Mouse (Mus musculus) neural tube, embryonic 15.5 days (tissue): ENCODE measurements at regions not wholly inside any gene's neighbourhood (a gene's known extent, or its start where the extent isn't known, plus 50 kb on each side); places are given as distances from the start of the nearest gene placed in this dataset.

Experiments used
- ATAC-seq: fragments of 200-750 bp; cut with Nextera tagmentation; 2 replicates; pipeline ENCODE4 v1.8.0; 2017; ENCODE audit warnings: mild to moderate bottlenecking, moderate TSS enrichment, moderate library complexity; ENCODE audit not compliant: low FRiP score
- H3K27ac ChIP-seq: fragments of 300-500 bp; sonication (generic); replicated peaks from 2 replicates; pipeline ENCODE4 v1.5.1; 2015; ENCODE audit warnings: mild to moderate bottlenecking, inconsistent platforms
- H3K27me3 ChIP-seq: fragments of 300-500 bp; sonication (generic); replicated peaks from 2 replicates; pipeline ENCODE4 v1.6.1; 2015; ENCODE audit warnings: inconsistent platforms
- H3K36me3 ChIP-seq: fragments of 300-500 bp; sonication (generic); 2 replicates; pipeline ENCODE4 v1.6.1; 2015; ENCODE audit warnings: inconsistent platforms
- H3K4me1 ChIP-seq: fragments of 300-500 bp; sonication (generic); 2 replicates; pipeline ENCODE4 v1.6.1; 2015; ENCODE audit warnings: inconsistent platforms
- H3K4me2 ChIP-seq: fragments of 300-500 bp; sonication (generic); 2 replicates; pipeline ENCODE4 v1.6.1; 2015; ENCODE audit warnings: inconsistent platforms, mild to moderate bottlenecking, moderate library complexity
- H3K4me3 ChIP-seq: fragments of 300-500 bp; sonication (generic); replicated peaks from 2 replicates; pipeline ENCODE4 v1.5.1; 2015; ENCODE audit warnings: mild to moderate bottlenecking, inconsistent platforms
- H3K9ac ChIP-seq: fragments of 300-500 bp; sonication (generic); replicated peaks from 2 replicates; pipeline ENCODE4 v1.6.1; 2015; ENCODE audit warnings: mild to moderate bottlenecking, inconsistent platforms
- H3K9me3 ChIP-seq: fragments of 300-500 bp; sonication (generic); replicated peaks from 2 replicates; pipeline ENCODE4 v1.6.1; 2016; ENCODE audit warnings: inconsistent platforms
- WGBS: fragments of 180-500 bp; shearing (Covaris S2); methylation state at CpG from one replicate; pipeline ENCODE4 v1.1.7; 2015; ENCODE audit warnings: mixed read lengths; 5-methylcytosine and 5-hydroxymethylcytosine counted together

DNA sequence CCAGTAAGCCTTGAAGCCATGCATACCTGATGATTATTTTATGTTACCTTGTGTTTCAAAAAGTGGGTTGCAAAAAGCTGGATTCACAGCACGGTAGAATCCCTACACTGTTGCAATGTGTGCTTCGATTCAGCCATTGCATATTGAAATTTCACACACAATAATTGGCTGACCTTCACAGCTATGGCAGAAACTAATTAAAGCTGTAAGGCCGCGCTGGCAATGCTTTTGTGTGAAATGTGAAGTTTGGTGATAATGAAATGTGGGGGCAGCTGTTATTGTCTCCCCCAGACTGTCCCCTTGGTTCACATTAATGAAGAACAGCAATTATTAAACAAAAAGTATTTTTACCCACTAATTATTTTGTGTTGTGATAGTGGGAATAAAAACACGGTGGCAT, 173.8 kb upstream of the Etaa1 start:
- Histone ChIP-seq H3K4me1 (no peaks in the 10 kb centered on the region), H3K4me3 (no peak overlapping the region), H3K36me3 (no peaks in the 10 kb centered on the region), H3K9me3 (no peaks in the 10 kb centered on the region), H3K27ac (no peak overlapping the region), H3K4me2 (no peak overlapping the region), H3K9ac (no peak overlapping the region), H3K27me3 (no peaks in the 10 kb centered on the region)
- 59% methylated on average over 5 of the region's 5 CpGs for WGBS
- ATAC-seq: no peak

DNA sequence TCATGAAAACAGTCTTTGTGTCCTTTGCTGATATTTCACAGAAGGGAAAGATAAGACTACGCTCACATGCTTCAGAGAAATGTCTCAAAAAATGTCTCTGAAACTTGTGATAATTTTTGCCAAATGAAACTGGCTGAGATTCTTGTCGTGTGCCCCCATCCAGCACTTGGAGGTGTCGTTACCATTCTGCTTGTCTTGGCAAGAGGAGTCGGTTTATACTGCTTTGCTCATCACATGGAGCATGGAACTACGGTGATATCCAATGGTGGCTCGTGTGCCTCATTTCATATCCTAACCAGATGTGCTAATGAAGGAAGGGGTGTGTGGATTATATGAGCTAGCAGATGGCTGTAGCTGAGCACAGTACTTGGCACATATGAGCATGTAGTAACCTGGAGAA, 169.4 kb upstream of the Etaa1 start:
- Histone ChIP-seq H3K27me3 (no peaks in the 10 kb centered on the region), H3K4me2 (no peak overlapping the region), H3K9me3 (no peaks in the 10 kb centered on the region), H3K27ac (no peak overlapping the region), H3K4me3 (no peak overlapping the region), H3K36me3 (no peaks in the 10 kb centered on the region), H3K9ac (no peak overlapping the region), H3K4me1 (no peaks in the 10 kb centered on the region)
- ATAC-seq: no peak
- WGBS: 76% methylated on average over 6 of the region's 6 CpGs

DNA sequence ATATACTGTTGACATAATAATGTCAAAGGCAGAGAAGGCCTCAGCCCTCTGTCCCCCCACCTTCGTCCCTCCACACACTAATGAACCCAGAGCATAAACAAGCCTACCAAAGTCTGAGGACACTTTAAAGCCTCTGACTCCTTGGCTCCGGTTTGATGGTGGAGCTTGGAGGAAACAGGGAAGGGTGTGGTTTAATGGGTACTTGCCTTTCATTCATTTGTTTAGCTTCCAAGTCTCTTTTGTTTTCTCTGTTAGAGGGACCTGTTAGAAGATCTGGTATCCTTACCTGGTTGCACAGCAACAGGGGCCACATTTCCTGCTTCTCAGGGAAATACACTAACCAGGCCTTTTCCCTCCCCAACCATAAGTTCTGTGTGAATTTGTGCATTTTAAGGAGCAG, 168.9 kb upstream of the Etaa1 start:
- no peak for ATAC-seq
- WGBS: 53% methylated on average over 2 of the region's 2 CpGs
- H3K4me1 ChIP-seq: no peaks in the 10 kb centered on the region
- H3K27ac ChIP-seq: no peak overlapping the region
- no peaks in the 10 kb centered on the region for H3K27me3 ChIP-seq
- H3K4me2 ChIP-seq: no peak overlapping the region
- H3K36me3 ChIP-seq: no peaks in the 10 kb centered on the region
- H3K9me3 ChIP-seq: no peaks in the 10 kb centered on the region
- no peak overlapping the region for H3K4me3 ChIP-seq
- no peak overlapping the region for H3K9ac ChIP-seq

DNA sequence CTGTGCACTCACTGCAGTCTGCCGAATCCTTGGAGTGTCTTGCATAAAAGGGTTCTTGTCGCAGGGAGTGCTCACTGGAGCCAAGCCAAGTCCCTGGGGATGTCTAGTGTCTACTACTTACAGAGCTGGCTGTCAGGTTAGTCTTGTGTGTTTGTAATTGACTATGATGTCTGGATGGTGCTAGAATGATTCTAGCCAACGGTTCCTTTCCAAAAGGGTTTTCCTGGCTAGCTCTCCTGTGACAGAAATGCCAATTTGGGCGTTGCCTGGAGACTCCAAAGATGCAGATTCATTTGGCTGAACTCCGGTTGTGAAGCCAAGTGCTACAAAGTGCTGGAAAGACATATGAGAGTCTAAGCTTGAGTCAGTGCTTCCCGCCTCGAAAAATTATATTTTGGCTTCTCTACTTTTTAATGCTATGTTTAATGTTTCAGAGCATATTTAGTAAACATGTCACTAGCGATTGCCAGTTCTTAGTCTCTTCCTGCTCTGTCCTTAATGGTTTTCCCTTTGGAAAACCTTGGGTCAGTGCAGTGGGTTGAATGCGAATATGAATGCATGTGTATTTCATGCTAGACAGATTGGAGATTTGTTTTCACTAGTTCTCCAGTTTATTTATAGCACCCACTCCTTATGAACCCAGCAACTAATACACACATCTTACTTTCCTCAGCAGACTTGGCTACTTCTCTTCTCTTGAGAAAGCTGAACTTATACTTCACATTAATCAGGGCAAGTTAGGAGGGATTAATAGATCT, 162.2 kb upstream of the Etaa1 start:
- Histone ChIP-seq H3K4me3 (no peak overlapping the region), H3K4me1 (no peaks in the 10 kb centered on the region), H3K9ac (no peak overlapping the region), H3K27me3 (no peaks in the 10 kb centered on the region), H3K27ac (no peak overlapping the region), H3K36me3 (no peaks in the 10 kb centered on the region), H3K9me3 (no peaks in the 10 kb centered on the region), H3K4me2 (no peak overlapping the region)
- ATAC-seq: peak; percentile 91
- 66% methylated on average over 9 of the region's 9 CpGs for WGBS

DNA sequence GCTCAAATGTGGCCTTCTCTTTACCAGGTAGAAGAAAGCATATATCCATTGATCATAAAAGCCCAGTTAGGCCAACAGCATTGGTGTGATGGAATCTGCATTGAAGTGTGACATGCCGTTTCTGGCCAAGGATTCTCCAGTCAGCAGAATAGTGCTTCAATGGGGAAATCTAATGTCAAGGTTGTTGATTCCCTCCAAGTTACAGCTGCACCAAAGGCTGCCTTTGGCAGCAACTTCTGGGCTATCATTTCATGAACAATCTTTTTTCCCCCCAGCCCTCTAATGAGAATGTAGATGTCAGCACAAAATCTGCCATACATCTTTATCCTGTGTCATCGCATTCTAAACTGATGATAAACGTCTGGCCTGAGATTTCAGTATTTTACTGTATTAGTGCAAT, 149.2 kb upstream of the Etaa1 start:
- no peak overlapping the region for H3K4me2 ChIP-seq
- H3K27ac ChIP-seq: no peak overlapping the region
- ATAC-seq: no peak
- no peak overlapping the region for H3K4me3 ChIP-seq
- H3K4me1 ChIP-seq: no peaks in the 10 kb centered on the region
- H3K9me3 ChIP-seq: no peaks in the 10 kb centered on the region
- H3K9ac ChIP-seq: no peak overlapping the region
- no peaks in the 10 kb centered on the region for H3K36me3 ChIP-seq
- H3K27me3 ChIP-seq: no peaks in the 10 kb centered on the region
- 89% methylated on average over 3 of the region's 3 CpGs for WGBS

DNA sequence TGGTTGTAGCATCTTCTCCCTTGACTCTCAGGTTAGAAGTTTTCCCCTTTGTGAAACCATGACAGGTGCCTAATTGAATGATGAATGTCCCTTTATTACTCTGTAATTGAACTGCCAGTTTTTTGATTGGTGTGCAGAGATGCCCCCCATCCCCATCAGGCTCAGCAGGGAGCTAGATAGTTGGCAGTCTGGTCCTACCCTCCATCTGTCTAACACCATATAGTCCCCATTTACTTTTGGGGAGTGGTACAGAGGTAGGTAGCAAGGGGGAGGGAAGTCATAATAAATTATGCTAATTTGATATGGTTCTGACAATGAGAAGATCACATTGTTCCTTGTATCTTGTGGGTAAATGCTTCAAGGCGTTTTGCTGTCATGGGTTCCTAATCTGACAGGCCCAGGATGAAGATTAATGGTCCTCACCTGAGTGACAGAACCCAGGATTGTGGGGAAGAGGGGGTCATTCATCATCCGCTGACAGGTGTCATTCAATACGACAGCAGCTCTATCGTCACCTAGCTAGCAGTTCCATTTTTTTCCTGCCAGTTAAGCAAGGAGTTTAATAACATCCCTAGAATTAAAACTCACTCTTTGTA, 122.3 kb upstream of the Etaa1 start:
- no peak for ATAC-seq
- no peak overlapping the region for H3K27ac ChIP-seq
- no peak overlapping the region for H3K9ac ChIP-seq

DNA sequence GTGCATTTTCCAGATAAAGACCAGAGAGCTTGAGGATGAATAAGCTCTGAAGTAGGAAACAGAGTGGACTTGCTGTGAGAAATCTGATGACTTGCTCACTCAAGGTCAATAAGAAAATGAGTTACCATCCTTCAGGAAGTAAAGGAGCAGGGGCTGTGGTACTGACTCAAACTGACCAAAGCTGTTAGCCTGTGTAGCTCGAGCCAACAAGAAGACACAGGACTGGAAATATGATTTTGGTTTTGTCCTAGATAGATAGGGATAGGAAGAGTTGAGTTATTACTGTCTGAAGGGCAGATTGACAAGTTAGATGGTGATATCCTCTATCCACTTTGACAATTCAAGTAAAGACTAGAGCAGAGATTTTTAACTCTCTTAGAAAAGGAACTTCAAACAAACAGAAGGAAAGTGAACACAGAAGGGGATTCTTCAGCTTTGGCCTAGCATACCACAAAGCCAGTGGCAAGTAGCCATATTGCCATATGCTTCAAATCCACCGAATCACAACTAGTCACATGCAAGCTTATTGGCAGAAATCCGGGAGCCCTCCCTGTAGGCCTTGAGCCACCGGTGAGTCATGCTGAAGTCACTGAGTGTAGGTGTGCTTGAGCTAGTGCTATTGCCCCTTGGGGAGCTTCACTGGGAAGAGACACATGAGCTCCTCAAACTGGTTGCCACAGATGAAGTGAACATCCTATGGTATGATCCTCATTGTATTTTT, 117.1 kb upstream of the Etaa1 start:
- no peak overlapping the region for H3K27ac ChIP-seq

More for the DNA sequence above, 122.3 kb upstream of the Etaa1 start:
- H3K36me3 ChIP-seq: no peaks in the 10 kb centered on the region
- no peaks in the 10 kb centered on the region for H3K27me3 ChIP-seq
- H3K4me2 ChIP-seq: no peak overlapping the region
- H3K4me3 ChIP-seq: no peak overlapping the region
- H3K9me3 ChIP-seq: no peaks in the 10 kb centered on the region
- H3K4me1 ChIP-seq: no peaks in the 10 kb centered on the region
- WGBS: 66% methylated on average over 4 of the region's 4 CpGs

DNA sequence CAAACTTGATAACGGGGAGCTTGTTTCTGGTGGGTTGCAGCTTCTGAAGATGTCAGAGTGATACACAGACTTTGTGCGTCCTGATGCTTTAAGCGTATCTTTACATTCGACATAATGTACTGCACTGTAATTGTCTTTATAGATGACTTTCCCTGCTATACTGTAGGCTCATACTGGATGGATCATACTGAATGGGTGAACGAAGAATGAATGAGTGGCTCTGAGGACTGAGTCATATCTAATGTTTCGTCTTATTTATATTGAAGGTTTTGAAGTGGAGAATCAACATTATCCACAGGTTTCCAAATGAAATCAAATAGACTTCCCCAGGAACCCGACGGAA, 116.3 kb upstream of the Etaa1 start:
- Histone ChIP-seq H3K4me1 (no peaks in the 10 kb centered on the region), H3K36me3 (no peaks in the 10 kb centered on the region), H3K27me3 (no peaks in the 10 kb centered on the region), H3K9ac (no peak overlapping the region), H3K4me3 (no peak overlapping the region), H3K27ac (0 out of 2 replicates have a peak overlapping the region, but pooled peaks have one; percentile 42), H3K9me3 (no peaks in the 10 kb centered on the region), H3K4me2 (no peak overlapping the region)
- 58% methylated on average over 8 of the region's 8 CpGs for WGBS
- peak; percentile 40; the same call in 1 of the 2 replicates for ATAC-seq

More for the DNA sequence above, 117.1 kb upstream of the Etaa1 start:
- WGBS: 75% methylated on average over 4 of the region's 4 CpGs
- ATAC-seq: no peak
- H3K36me3 ChIP-seq: no peaks in the 10 kb centered on the region
- no peaks in the 10 kb centered on the region for H3K9me3 ChIP-seq
- no peak overlapping the region for H3K4me2 ChIP-seq
- H3K27me3 ChIP-seq: no peaks in the 10 kb centered on the region
- H3K4me3 ChIP-seq: no peak overlapping the region
- H3K9ac ChIP-seq: no peak overlapping the region
- no peaks in the 10 kb centered on the region for H3K4me1 ChIP-seq

DNA sequence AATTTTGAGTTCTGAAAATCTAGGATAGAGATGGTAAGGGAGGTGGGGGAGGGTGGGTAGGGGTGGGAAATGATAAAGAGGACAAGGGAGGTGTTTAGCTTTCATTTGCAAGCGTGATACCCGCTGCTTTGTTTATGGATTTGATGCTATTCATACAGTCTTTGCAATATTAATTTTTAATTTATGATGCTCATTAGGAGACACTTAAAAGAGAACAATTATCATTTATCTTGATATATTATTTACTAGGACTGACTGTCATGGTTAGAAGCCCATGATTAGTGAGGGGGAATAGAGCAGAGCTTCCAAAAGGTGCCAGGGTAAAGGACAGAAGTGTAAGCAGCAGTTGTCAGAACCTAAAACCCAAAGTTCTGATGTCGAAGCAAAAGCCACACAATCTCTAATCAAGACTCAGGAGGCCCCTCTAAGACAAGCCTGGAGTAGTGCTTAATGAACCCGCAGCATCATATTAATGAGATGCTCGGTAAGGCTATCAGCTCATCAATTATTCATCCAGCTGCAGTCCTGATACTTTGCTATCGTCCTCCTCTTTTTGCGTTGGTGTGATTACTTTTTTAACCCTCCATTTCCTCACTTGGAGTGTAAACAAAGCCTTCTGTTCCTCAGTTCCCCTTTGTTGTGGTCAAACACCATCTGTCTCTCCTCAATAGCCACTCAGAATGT, 115.8 kb upstream of the Etaa1 start:
- no peak overlapping the region for H3K9ac ChIP-seq
- H3K4me3 ChIP-seq: no peak overlapping the region
- H3K9me3 ChIP-seq: no peaks in the 10 kb centered on the region
- 0 out of 2 replicates have a peak overlapping the region, but pooled peaks have one; percentile 1 for H3K4me2 ChIP-seq
- H3K27ac ChIP-seq: 0 out of 2 replicates have a peak overlapping the region, but pooled peaks have one; percentile 42
- peak; percentile 84 for ATAC-seq
- WGBS: 27% methylated on average over 7 of the region's 7 CpGs
- H3K36me3 ChIP-seq: no peaks in the 10 kb centered on the region
- no peaks in the 10 kb centered on the region for H3K27me3 ChIP-seq
- no peaks in the 10 kb centered on the region for H3K4me1 ChIP-seq

DNA sequence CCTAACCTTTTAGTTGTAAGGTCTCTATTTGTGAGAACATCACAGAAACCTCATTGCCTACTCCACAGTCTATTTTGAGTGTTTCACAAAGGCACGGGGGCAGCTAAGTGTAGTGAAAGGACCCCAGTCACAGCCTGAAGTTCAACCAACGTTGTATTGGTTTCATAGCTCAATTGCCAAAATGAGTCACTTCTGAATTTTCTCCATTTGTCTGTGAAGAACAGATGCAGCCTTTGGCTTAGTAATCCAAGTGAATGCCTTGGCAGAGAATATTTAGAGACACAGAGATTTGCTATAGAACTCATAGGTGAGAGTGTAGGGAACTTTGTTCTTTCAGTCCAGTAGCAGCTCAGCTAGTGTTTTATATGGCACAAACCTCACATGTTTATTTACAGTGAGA, 114.4 kb upstream of the Etaa1 start:
- H3K4me3 ChIP-seq: no peak overlapping the region
- H3K36me3 ChIP-seq: no peaks in the 10 kb centered on the region
- ATAC-seq: no peak
- no peaks in the 10 kb centered on the region for H3K9me3 ChIP-seq
- no peaks in the 10 kb centered on the region for H3K27me3 ChIP-seq
- H3K4me2 ChIP-seq: no peak overlapping the region
- 42% methylated on average over 2 of the region's 2 CpGs for WGBS
- H3K27ac ChIP-seq: no peak overlapping the region
- no peaks in the 10 kb centered on the region for H3K4me1 ChIP-seq
- no peak overlapping the region for H3K9ac ChIP-seq

DNA sequence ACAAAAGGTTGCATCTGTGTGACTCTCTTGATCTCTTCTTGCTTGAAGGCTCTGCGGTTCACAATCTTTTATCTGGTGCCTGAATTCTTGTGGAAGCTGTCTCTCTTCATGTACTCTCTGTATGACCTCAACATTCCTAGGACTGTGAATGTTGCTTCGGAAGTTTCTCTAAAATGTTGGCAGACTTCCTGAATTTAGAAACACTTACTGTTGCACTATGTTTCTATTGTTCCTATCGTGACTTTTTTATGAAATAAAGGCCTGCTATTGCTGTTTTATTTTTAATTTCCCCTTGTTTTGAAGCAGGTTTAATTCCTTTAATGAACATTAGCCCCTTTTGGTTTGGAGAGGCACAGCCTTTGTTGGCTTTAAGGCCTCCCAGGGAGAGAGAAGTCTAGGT, 114.0 kb upstream of the Etaa1 start:
- no peak overlapping the region for H3K4me3 ChIP-seq
- H3K4me2 ChIP-seq: no peak overlapping the region
- H3K27ac ChIP-seq: no peak overlapping the region
- no peaks in the 10 kb centered on the region for H3K36me3 ChIP-seq
- no peak for ATAC-seq
- H3K9me3 ChIP-seq: no peaks in the 10 kb centered on the region
- H3K9ac ChIP-seq: no peak overlapping the region
- H3K27me3 ChIP-seq: no peaks in the 10 kb centered on the region
- H3K4me1 ChIP-seq: no peaks in the 10 kb centered on the region
- 69% methylated on average over 3 of the region's 3 CpGs for WGBS
